Mouse (Mus musculus) kidney, postnatal 0 days (tissue): ENCODE results near the gene Tmem265. TPM values are rescaled to one million over a fixed set of nuclear protein-coding genes. Genes with fewer than 3 reads are reported as not detected.

Source experiments
- ATAC-seq: fragments of 200-750 bp; cut with Nextera tagmentation; replicated peaks from 2 replicates; pipeline ENCODE4 v1.8.0; 2017; ENCODE audit warnings: low read depth, moderate number of reproducible peaks, moderate TSS enrichment, moderate library complexity; ENCODE audit not compliant: low FRiP score
- DNase-seq: peaks from one replicate; pipeline ENCODE4 v3.0.0-alpha.2; 2016; ENCODE audit warnings: low spot score
- H3K27ac ChIP-seq: fragments of 300-500 bp; sonication (generic); 2 replicates; pipeline ENCODE4 v1.5.1; 2014; ENCODE audit warnings: mild to moderate bottlenecking
- H3K27me3 ChIP-seq: fragments of 300-500 bp; sonication (generic); 2 replicates; pipeline ENCODE4 v1.6.1; 2014; ENCODE audit warnings: low read length, mixed read lengths; ENCODE audit not compliant: insufficient read depth
- H3K36me3 ChIP-seq: fragments of 300-500 bp; sonication (generic); 2 replicates; pipeline ENCODE4 v1.6.1; 2014; ENCODE audit warnings: low read length, mixed read lengths; ENCODE audit not compliant: insufficient read depth
- H3K4me1 ChIP-seq: fragments of 300-500 bp; sonication (generic); replicated peaks from 2 replicates; pipeline ENCODE4 v1.6.1; 2014; ENCODE audit warnings: antibody characterized with exemption, low read length, mixed read lengths; ENCODE audit not compliant: insufficient read depth
- H3K4me2 ChIP-seq: fragments of 300-500 bp; sonication (generic); 2 replicates; pipeline ENCODE4 v1.6.1; 2014; ENCODE audit warnings: mild to moderate bottlenecking, low read length, moderate library complexity, mixed read lengths
- H3K4me3 ChIP-seq: fragments of 300-500 bp; sonication (generic); replicated peaks from 2 replicates; pipeline ENCODE4 v1.5.1; 2014; ENCODE audit warnings: low read depth, low read length
- H3K9ac ChIP-seq: fragments of 300-500 bp; sonication (generic); 2 replicates; pipeline ENCODE4 v1.6.1; 2014; ENCODE audit warnings: low read depth, low read length
- H3K9me3 ChIP-seq: fragments of 300-500 bp; sonication (generic); replicated peaks from 2 replicates; pipeline ENCODE4 v1.6.1; 2016; ENCODE audit warnings: low read length, inconsistent platforms, mixed read lengths
- CTCF ChIP-seq: IDR thresholded peaks from 2 replicates; pipeline ENCODE4 v1.5.1; 2016; ENCODE audit warnings: antibody characterized with exemption, low read depth, mild to moderate bottlenecking, moderate library complexity
- WGBS: fragments of 180-500 bp; shearing (Covaris S2); extraction: QIAGEN DNeasy Blood & Tissue Kit; methylation state at CpG from one replicate; pipeline ENCODE4 v1.1.7; 2014; 5-methylcytosine and 5-hydroxymethylcytosine counted together
- polyA plus RNA-seq: library from polyadenylated mRNA; unstranded; fragments of >200 nt; fragmentation: Nextera tagmentation; extraction: Ambion mirVana; gene quantifications from 2 replicates; pipeline ENCODE4 v1.2.1, GENCODE M21; 2015

Tmem265 gene
- polyA plus RNA-seq, 1 experiment from 2014 or later: 4.9 TPM

GRCm38 (mm10) chr7:127592575-127592974 is 31.4 kb downstream of the Tmem265 start:
- Histone ChIP-seq H3K9ac (no peak overlapping the region), H3K4me3 (no peak overlapping the region), H3K36me3 (peaks cover 71% of the 10 kb centered on the region), H3K27ac (no peak overlapping the region), H3K4me2 (no peak overlapping the region), H3K9me3 (no peaks in the 10 kb centered on the region), H3K27me3 (no peaks in the 10 kb centered on the region), H3K4me1 (peaks cover 5% of the 10 kb centered on the region; the same call in 1 of the 2 replicates)
- WGBS: 89% methylated on average over 14 of the region's 14 CpGs
- TF ChIP-seq CTCF: no peak
- ATAC-seq: no peak
- no peak for DNase-seq

- peaks cover 96% of the 10 kb centered on the region for H3K36me3 ChIP-seq
Observed at GRCm38 (mm10) chr7:127596747-127597146, 35.6 kb downstream of the Tmem265 start.

GRCm38 (mm10) chr7:127600612-127601011 is 39.4 kb downstream of the Tmem265 start:
- ATAC-seq: no peak
- peaks cover 70% of the 10 kb centered on the region for H3K36me3 ChIP-seq
- WGBS: 95% methylated on average over 7 of the region's 7 CpGs

More at GRCm38 (mm10) chr7:127596747-127597146, 35.6 kb downstream of the Tmem265 start:
- Histone ChIP-seq H3K4me1 (no peaks in the 10 kb centered on the region), H3K9me3 (no peaks in the 10 kb centered on the region), H3K27ac (no peak overlapping the region), H3K4me2 (no peak overlapping the region), H3K9ac (no peak overlapping the region), H3K27me3 (no peaks in the 10 kb centered on the region), H3K4me3 (no peak overlapping the region)
- ATAC-seq (no peak), DNase-seq (no peak)
- WGBS: 95% methylated on average over 17 of the region's 17 CpGs
- no peak for TF ChIP-seq CTCF

GRCm38 (mm10) chr7:127601735-127602134 is 40.5 kb downstream of the Tmem265 start:
- H3K4me1 ChIP-seq: no peaks in the 10 kb centered on the region
- ATAC-seq (no peak), DNase-seq (no peak)
- H3K4me3 ChIP-seq: no peak overlapping the region
- H3K36me3 ChIP-seq: peaks cover 63% of the 10 kb centered on the region
- 86% methylated on average over 4 of the region's 4 CpGs for WGBS
- no peaks in the 10 kb centered on the region for H3K27me3 ChIP-seq
- no peaks in the 10 kb centered on the region for H3K9me3 ChIP-seq
- no peak overlapping the region for H3K27ac ChIP-seq
- H3K9ac ChIP-seq: no peak overlapping the region
- no peak for TF ChIP-seq CTCF
- no peak overlapping the region for H3K4me2 ChIP-seq

More at GRCm38 (mm10) chr7:127600612-127601011, 39.4 kb downstream of the Tmem265 start:
- Histone ChIP-seq H3K4me3 (no peak overlapping the region), H3K9me3 (no peaks in the 10 kb centered on the region), H3K4me1 (no peaks in the 10 kb centered on the region), H3K27ac (no peak overlapping the region), H3K9ac (no peak overlapping the region), H3K4me2 (no peak overlapping the region), H3K27me3 (no peaks in the 10 kb centered on the region)
- no peak for TF ChIP-seq CTCF
- DNase-seq: no peak

GRCm38 (mm10) chr7:127602903-127603302 is 41.7 kb downstream of the Tmem265 start:
- Histone ChIP-seq H3K27me3 (no peaks in the 10 kb centered on the region), H3K4me2 (no peak overlapping the region), H3K9me3 (no peaks in the 10 kb centered on the region), H3K4me3 (no peak overlapping the region), H3K4me1 (no peaks in the 10 kb centered on the region), H3K36me3 (peaks cover 57% of the 10 kb centered on the region), H3K27ac (no peak overlapping the region), H3K9ac (no peak overlapping the region)
- TF ChIP-seq CTCF: no peak
- DNase-seq (no peak), ATAC-seq (no peak)
- 93% methylated on average over 2 of the region's 2 CpGs for WGBS

- 93% methylated on average over 10 of the region's 10 CpGs for WGBS
- Histone ChIP-seq H3K4me2 (no peak overlapping the region), H3K4me1 (no peaks in the 10 kb centered on the region), H3K9ac (no peak overlapping the region), H3K27ac (no peak overlapping the region), H3K9me3 (no peaks in the 10 kb centered on the region), H3K27me3 (no peaks in the 10 kb centered on the region), H3K4me3 (no peak overlapping the region), H3K36me3 (peaks cover 57% of the 10 kb centered on the region)
- DNase-seq (no peak), ATAC-seq (no peak)
- no peak for TF ChIP-seq CTCF
Observed at GRCm38 (mm10) chr7:127604256-127604655, 43.1 kb downstream of the Tmem265 start.

GRCm38 (mm10) chr7:127607150-127607549 is 46.0 kb downstream of the Tmem265 start:
- no peak overlapping the region for H3K9ac ChIP-seq
- H3K4me2 ChIP-seq: no peak overlapping the region
- TF ChIP-seq CTCF: no peak
- H3K4me3 ChIP-seq: no peak overlapping the region
- H3K4me1 ChIP-seq: no peaks in the 10 kb centered on the region
- no peaks in the 10 kb centered on the region for H3K27me3 ChIP-seq
- H3K27ac ChIP-seq: no peak overlapping the region
- DNase-seq (no peak), ATAC-seq (no peak)
- no peaks in the 10 kb centered on the region for H3K9me3 ChIP-seq
- H3K36me3 ChIP-seq: peaks cover 60% of the 10 kb centered on the region
- 81% methylated on average over 6 of the region's 6 CpGs for WGBS
